Mouse (Mus musculus) skeletal muscle tissue, adult 2 months (tissue): ENCODE results near the gene Glis2.

Source experiments
- DNase-seq: peaks from one replicate; pipeline ENCODE4 v3.0.0-alpha.2; 2012; ENCODE audit warnings: low read depth, low spot score

Gene Glis2

DNA sequence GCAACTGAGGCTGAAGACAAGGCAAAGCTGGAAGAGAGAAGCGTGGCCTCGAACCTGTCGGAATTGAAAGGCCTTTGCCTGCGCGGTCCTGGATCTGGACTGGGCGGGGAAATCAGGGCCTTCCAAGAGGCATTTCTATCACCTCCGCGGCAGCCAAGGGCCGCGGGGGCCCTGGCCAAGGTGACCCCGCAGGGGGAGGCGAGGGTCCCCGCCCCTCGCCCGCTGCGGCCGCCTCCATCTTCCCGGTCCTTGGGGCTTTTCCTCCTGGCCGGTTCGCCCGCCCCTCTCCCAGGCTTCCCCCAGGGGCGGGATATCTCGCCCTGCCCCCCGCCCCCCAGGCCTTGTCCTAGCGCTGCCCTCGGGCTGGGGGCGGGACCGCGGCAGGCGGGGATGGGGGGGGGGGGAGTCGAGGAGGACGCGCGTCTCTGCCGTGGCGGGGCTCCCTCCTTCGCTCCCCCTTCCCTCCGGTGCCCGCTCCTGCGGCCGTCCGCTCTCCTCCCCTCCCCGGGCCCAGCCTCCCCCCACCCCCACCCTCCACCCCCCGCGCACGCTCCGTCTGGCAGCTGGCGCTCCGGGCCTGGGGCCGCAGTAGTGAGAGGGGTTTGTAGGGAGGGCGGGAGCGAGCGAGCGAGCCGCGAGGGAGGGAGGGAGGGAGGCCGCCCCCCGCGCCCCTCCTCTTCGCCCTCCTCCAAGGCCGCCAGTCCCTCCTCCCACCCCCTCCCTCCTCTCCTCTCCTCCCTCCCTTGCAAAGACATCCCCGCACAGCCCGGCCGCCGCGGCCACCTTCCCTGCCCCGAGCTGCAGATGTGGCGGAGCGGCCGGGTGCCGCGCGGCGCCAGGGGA is at the start of gene Glis2:
Gene Glis2, plus strand, starts transcription at position 743 of the 843 bp plus-strand sequence.
- peak; percentile 53 for DNase-seq

DNA sequence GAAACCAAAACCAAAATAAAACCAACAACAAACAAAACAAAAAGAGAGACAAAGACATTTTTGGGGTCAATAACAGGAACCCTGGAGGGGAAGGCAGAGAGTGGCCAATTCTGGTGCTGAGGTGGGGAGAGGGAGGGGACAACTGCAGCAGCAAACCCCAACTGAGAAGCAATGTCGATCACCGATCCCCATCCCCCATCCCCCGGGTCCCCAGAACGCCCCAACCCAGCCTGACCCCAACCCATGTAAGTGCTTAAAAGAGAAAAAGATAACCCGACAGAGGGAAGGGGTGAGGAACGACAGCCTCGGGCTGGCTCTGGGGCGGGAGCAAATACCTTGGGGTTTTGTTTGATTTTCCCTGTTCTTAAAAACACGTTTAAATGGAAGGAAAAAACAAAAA is 49.7 kb upstream of the Glis2 start:
- no peak for DNase-seq

- DNase-seq = no peak
These were observed 47.7 kb upstream of the Glis2 start for GRCm38 (mm10) chr16:4546838-4547237.

DNA sequence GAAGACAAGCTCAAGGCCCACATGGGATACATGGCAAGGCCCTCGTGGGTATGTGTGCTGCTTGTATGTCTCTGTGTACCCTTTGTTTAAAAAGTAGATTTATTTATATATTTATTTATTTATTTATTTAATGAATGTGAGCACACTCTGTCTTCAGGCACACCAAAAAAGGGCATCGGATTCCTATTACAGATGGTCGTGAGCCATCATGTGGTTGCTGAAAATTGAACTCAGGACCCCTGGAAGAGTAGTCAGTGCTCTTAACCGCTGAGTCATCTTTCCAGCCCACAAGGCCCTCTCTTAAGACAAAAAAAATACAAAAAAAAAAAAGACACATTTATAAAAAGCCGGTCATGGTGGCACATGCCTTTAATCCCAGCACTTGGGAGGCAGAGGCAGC is 46.9 kb upstream of the Glis2 start:
- no peak for DNase-seq

DNA sequence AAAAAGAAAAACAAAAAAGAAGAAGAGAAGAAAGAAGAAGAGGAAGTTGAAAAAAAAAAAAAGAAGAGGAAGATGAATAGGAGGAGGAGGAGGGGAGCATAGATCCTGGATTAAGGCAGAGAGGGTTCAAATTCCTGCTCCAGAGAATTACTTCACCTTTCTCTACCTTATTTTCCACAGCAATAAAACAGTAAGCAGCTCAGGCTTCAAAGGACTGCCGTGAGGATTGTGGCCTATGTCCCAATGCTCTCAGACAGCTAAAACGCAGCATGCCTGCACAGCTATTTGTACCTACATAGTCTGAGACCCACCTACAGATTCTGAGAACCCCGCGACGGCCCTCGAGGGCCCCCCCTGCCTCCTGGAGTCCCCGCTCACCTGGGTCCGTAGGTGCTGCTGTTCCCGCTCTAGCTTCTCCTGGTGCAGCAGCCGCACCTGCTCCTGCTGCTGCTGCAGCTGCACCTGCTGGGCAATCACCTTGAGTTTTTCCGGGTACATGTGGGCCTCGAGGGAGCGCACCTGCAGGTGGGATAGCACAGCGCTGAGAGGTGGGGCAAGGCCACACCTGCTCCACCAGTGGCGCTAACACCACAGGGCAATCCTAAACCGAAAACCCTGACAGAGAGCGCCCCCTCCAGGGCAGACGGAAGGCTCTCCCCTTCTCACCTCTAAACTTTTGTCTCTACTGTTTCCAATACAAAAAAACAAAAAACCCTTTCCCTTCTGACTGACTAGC is 45.4 kb upstream of the Glis2 start:
- DNase-seq = no peak

- peak; percentile 65 for DNase-seq
These were observed 43.5 kb upstream of the Glis2 start for GRCm38 (mm10) chr16:4551056-4551455.

DNA sequence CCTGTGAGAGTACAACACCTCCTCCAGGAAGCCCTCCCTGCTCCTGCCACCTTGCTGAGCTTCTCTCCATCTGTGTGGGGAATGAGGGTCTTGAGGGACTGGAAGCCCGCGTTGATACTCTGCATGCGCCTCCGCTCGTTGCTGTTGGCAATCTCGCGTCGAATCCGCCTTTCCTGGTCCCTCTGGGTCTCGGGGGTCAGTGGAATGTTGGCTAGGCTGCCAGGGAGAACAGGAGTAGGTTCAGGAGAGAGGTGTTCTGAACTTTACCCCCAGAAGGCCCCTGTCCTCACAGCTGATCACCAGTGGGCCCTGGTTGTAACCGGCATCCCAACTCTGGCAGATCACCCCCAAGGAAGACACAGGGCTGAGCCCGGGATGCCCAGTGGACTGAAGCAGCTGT is 42.6 kb upstream of the Glis2 start:
- no peak for DNase-seq

GRCm38 (mm10) chr16:4552829-4553550 is 41.5 kb upstream of the Glis2 start:
- no peak for DNase-seq

- no peak for DNase-seq
These were observed 39.0 kb upstream of the Glis2 start for GRCm38 (mm10) chr16:4555555-4555954.

- no peak for DNase-seq
These were observed 37.4 kb upstream of the Glis2 start for GRCm38 (mm10) chr16:4557085-4557484.

- peak; percentile 72 for DNase-seq
These were observed 36.6 kb upstream of the Glis2 start for GRCm38 (mm10) chr16:4557949-4558348.

- peak; percentile 89 for DNase-seq
These were observed 36.0 kb upstream of the Glis2 start for GRCm38 (mm10) chr16:4558384-4558979.

DNA sequence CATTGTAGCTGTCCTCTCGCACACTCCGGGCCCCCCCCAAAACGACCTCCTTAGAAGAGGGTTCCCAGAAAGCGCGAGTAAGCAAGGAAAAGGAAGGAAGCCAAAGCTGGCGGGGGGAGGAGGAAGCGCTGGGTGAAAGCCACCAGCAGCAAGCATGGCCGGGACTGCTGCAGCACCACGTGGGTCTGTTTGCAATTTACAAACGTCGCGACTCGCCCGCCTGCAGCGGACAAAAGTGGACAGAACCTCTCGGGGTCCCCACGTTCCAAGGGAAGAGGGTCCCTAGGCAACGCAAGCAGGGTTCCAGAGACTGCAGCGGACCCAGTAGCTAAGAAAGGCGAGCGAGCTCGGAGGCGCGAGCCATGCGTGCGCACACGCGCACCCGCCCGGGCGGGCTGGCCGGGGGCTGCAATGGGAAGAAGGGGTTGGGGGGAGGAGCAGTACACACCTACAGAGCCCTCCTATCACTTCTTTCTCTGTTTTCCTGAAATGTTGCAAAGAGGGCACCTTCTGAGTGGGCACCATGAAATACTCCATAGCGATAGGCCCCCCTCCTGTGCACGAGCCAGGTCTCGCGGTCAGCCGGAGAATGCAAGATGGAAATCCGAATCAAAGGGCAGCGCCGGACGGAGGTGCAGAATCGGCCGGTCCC is 35.4 kb upstream of the Glis2 start:
- DNase-seq = peak; percentile 60

DNA sequence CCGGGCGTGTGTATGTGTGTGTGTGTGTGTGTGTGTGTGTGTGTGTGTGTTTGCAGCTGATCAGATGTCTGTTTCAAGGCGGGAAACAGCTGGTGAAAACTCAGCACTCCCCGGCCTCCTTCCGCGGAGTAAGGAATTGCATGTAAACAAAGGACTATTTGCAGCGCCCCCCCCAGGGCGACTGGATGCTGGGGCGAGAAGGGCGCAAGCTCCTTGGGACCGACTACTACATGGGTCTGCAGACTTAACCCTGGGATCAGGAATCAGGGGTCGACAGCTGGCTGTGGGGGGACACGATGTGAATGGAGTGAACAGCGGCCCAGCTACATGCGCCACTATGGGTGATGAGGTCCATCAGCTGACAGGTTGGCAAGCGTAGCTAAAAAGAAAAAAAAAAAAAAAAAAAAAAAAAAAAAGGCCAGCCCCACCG is 34.8 kb upstream of the Glis2 start, which contains the start of gene Tfap4:
Gene Tfap4, minus strand, starts transcription at position 140 of the 430 bp plus-strand sequence.
- DNase-seq = peak; percentile 91

- DNase-seq = peak; percentile 59
These were observed 34.2 kb upstream of the Glis2 start for GRCm38 (mm10) chr16:4560145-4560952.

DNA sequence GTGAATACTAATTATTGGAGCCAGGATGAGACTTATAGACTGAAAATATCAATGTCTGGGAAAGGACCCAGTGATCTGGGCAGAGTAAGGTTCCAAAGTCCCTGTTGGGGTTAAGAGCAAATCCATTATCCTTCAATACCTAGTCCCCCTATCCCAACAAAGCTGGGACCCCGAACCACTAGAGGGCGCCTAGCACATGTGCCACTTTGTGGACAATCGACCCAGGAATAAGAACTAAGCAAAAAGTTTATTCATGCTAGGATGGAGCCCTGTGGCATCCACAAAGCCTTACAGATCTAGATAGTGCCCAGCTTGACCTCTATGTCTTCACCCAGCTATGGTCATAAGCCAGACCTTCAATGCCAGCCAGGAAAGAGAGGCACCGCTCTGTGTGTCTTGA is 26.6 kb upstream of the Glis2 start:
- DNase-seq = peak; percentile 58

GRCm38 (mm10) chr16:4570737-4571136 is 23.8 kb upstream of the Glis2 start:
- no peak for DNase-seq

- no peak for DNase-seq
These were observed 18.5 kb upstream of the Glis2 start for GRCm38 (mm10) chr16:4576038-4576437.

- no peak for DNase-seq
These were observed 17.6 kb upstream of the Glis2 start for GRCm38 (mm10) chr16:4576873-4577272.

- DNase-seq = no peak
These were observed 15.9 kb upstream of the Glis2 start for GRCm38 (mm10) chr16:4578630-4579029.
